Mouse (Mus musculus) neural tube, embryonic 12.5 days (tissue): ENCODE measurements around the gene Amotl2. TPM values are rescaled to one million over a fixed set of nuclear protein-coding genes. Genes with fewer than 3 reads are reported as not detected.

Experiments used
- ATAC-seq: fragments of 200-750 bp; cut with Nextera tagmentation; 2 replicates; pipeline ENCODE4 v1.8.0; 2017; ENCODE audit warnings: low read depth, mild to moderate bottlenecking, moderate TSS enrichment, moderate library complexity; ENCODE audit not compliant: low FRiP score
- H3K27ac ChIP-seq: fragments of 300-500 bp; sonication (generic); 2 replicates; pipeline ENCODE4 v1.5.1; 2016
- H3K27me3 ChIP-seq: fragments of 300-500 bp; sonication (generic); replicated peaks from 2 replicates; pipeline ENCODE4 v1.6.1; 2016; ENCODE audit warnings: mild to moderate bottlenecking
- H3K36me3 ChIP-seq: fragments of 300-500 bp; sonication (generic); 2 replicates; pipeline ENCODE4 v1.6.1; 2016; ENCODE audit warnings: mild to moderate bottlenecking
- H3K4me1 ChIP-seq: fragments of 300-500 bp; sonication (generic); 2 replicates; pipeline ENCODE4 v1.6.1; 2016
- H3K4me2 ChIP-seq: fragments of 300-500 bp; sonication (generic); replicated peaks from 2 replicates; pipeline ENCODE4 v1.6.1; 2016; ENCODE audit warnings: mild to moderate bottlenecking
- H3K4me3 ChIP-seq: fragments of 300-500 bp; sonication (generic); 2 replicates; pipeline ENCODE4 v1.5.1; 2016
- H3K9ac ChIP-seq: fragments of 300-500 bp; sonication (generic); 2 replicates; pipeline ENCODE4 v1.6.1; 2016; ENCODE audit warnings: mild to moderate bottlenecking
- H3K9me3 ChIP-seq: fragments of 300-500 bp; sonication (generic); 2 replicates; pipeline ENCODE4 v1.6.1; 2016; ENCODE audit warnings: mild to moderate bottlenecking
- WGBS: fragments of 180-500 bp; shearing (Covaris S2); methylation state at CpG from one replicate; pipeline ENCODE4 v1.1.7; 2016; 5-methylcytosine and 5-hydroxymethylcytosine counted together
- polyA plus RNA-seq: library from polyadenylated mRNA; unstranded; fragments of >200 nt; fragmentation: Nextera tagmentation; extraction: Ambion mirVana; gene quantifications from 2 replicates; pipeline ENCODE4 v1.2.1, GENCODE M21; 2016

The Amotl2 gene
- polyA plus RNA-seq, 1 experiment from 2014 or later, result 129 TPM

DNA sequence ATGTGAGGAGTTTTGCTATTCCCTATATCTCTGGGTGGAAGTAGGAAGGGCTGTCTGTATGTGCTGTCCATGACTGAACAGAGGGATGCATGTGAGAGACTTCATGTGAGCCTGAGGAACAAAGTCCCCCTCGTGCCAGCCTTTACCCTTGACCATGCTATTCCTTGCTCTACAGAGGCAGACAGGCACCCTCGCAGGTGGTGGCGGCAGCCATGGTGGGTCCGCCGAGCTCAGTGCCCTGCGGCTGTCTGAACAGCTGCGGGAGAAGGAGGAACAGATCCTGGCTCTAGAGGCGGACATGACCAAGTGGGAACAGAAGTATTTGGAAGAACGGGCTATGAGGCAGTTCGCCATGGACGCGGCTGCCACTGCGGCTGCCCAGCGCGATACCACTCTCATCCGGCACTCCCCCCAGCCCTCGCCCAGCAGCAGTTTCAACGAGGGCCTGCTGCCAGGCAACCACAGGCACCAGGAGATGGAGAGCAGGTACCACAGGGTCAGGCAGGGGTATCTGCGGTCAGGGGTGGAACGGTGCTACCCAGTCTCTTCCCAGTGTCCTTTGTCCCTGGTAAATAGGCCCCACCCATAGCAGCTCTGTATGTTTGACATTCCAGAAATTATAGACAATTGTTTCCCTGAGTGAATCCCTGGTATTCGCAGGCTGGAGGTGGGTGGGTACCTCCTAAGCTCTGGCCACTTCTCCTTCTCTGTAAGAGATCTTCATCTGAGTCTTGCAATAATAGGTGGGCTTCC is 12.8 kb downstream of the Amotl2 start:
- peaks cover 42% of the 10 kb centered on the region for H3K4me1 ChIP-seq
- no peak overlapping the region for H3K27ac ChIP-seq
- no peak overlapping the region for H3K4me3 ChIP-seq
- 91% methylated on average over 21 of the region's 21 CpGs for WGBS
- H3K9me3 ChIP-seq, result no peaks in the 10 kb centered on the region
- no peak for ATAC-seq
- no peaks in the 10 kb centered on the region for H3K27me3 ChIP-seq
- no peak overlapping the region for H3K9ac ChIP-seq
- H3K4me2 ChIP-seq, result no peak overlapping the region
- H3K36me3 ChIP-seq, result peaks cover 98% of the 10 kb centered on the region

DNA sequence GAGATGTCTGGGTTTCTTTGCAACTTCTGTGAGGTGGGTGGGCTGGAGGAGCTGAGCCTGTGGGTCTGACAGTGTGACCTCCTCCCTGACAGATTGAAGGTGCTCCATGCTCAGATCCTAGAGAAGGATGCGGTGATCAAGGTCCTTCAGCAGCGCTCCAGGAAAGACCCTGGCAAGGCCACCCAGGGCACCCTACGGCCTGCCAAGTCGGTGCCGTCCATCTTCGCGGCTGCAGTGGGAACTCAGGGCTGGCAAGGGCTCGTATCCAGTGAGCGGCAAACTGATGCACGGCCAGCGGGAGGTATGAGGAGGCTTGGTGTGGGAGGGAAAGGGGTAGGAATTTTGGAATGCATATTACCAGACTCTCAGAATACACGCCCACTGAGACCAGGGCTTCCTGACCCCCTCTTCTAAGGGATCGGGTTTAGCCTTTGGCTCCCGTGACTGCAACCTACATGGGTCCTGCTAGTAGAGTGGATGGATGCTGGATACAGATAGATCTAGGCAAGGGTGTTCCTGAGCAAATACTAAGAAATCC is 13.5 kb downstream of the Amotl2 start:
- no peaks in the 10 kb centered on the region for H3K9me3 ChIP-seq
- no peak for ATAC-seq
- no peak overlapping the region for H3K4me3 ChIP-seq
- H3K27ac ChIP-seq, result no peak overlapping the region
- H3K4me1 ChIP-seq, result peaks cover 36% of the 10 kb centered on the region
- WGBS, result 94% methylated on average over 14 of the region's 14 CpGs
- peaks cover 93% of the 10 kb centered on the region for H3K36me3 ChIP-seq
- no peak overlapping the region for H3K9ac ChIP-seq
- no peaks in the 10 kb centered on the region for H3K27me3 ChIP-seq
- H3K4me2 ChIP-seq, result no peak overlapping the region

DNA sequence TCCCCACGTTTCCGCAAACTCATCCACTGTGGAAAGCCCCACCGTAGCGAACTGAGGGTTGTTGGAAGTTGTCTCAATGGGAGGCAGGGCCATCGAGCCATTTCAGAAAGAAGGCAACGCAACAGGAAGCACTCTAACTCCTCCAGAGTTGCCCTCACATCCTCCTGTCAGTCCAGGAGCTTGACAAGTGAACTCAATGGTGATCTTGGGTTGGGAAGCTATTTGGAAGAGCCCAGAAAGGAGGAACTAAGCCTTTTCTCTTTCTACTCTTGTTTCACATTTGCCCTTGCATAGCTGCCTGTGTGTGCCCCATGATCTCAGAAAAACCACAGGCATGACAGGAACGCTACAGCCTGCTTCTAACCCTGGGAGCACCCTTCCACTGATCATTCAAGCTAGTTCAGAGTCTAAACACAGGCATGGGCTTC is 14.6 kb downstream of the Amotl2 start:
- Histone ChIP-seq H3K27ac (no peak overlapping the region), H3K9me3 (no peaks in the 10 kb centered on the region), H3K9ac (no peak overlapping the region), H3K4me1 (peaks cover 24% of the 10 kb centered on the region), H3K4me3 (no peak overlapping the region), H3K27me3 (no peaks in the 10 kb centered on the region), H3K36me3 (peaks cover 82% of the 10 kb centered on the region), H3K4me2 (no peak overlapping the region)
- 87% methylated on average over 7 of the region's 7 CpGs for WGBS
- no peak for ATAC-seq

DNA sequence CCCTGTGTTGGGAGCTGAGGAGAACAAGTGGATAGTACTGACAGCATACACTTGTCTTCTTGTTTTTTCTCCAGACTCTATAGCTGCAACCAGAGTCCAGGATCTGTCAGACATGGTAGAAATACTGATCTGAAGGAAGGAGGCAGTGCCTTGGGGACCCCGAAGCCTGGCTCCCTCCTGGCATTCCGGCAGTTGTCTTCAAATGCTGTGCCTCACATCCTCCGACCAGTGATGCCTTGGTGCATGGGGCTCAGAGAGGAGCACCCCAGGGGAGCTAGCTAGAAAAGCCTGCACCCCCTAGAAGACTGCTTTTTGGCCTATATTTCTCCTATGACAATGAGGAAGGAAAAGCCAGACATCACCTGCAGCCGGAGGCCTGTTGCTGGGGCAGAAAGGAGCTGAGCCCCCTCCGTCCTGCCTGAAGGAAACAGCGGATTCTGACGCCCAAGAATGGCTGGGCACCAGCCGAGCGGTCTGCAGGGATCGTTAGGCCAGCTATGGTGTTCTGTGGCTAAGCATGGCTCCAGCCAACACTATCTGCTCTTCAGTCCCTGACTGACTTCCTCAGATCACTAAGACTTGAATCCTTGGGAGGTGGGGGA is 15.2 kb downstream of the Amotl2 start:
- Histone ChIP-seq H3K27ac (no peak overlapping the region), H3K4me1 (peaks cover 18% of the 10 kb centered on the region)

DNA sequence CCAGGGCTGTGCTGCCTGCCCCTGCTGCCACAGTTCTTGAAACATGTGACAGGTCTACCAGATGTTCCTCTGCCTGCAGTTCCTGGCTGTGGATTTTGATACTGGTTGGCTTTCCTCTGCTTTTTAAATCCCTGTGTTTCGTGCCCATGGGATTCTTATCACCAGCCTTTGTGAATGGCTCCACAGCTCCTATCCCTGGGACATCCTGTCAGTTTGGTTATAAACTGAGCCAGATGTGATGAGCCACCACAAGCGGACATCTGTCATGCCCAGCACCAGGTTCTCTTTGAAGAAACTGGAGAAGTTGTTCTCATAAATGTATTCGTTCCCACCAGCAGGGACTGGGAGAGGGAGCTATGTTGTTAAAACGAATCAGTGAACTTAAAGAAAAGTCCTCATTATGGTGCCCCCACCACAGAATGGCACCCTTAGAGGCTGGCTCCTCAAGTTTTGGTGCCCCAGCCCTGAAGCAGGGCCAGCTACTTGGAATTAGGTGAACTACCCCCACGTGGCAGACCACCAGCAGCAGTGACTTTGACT is 15.9 kb downstream of the Amotl2 start:
- WGBS, result 79% methylated on average over 5 of the region's 5 CpGs
- Histone ChIP-seq H3K4me2 (no peak overlapping the region), H3K9me3 (no peaks in the 10 kb centered on the region), H3K27ac (no peak overlapping the region), H3K36me3 (peaks cover 69% of the 10 kb centered on the region), H3K27me3 (no peaks in the 10 kb centered on the region), H3K4me1 (peaks cover 11% of the 10 kb centered on the region; the same call in 1 of the 2 replicates), H3K9ac (no peak overlapping the region), H3K4me3 (no peak overlapping the region)
- ATAC-seq, result no peak

More for the DNA sequence above, 15.2 kb downstream of the Amotl2 start:
- no peaks in the 10 kb centered on the region for H3K9me3 ChIP-seq
- no peaks in the 10 kb centered on the region for H3K27me3 ChIP-seq
- H3K4me3 ChIP-seq, result no peak overlapping the region
- H3K4me2 ChIP-seq, result no peak overlapping the region
- no peak overlapping the region for H3K9ac ChIP-seq
- no peak for ATAC-seq
- H3K36me3 ChIP-seq, result peaks cover 76% of the 10 kb centered on the region
- 87% methylated on average over 10 of the region's 10 CpGs for WGBS

DNA sequence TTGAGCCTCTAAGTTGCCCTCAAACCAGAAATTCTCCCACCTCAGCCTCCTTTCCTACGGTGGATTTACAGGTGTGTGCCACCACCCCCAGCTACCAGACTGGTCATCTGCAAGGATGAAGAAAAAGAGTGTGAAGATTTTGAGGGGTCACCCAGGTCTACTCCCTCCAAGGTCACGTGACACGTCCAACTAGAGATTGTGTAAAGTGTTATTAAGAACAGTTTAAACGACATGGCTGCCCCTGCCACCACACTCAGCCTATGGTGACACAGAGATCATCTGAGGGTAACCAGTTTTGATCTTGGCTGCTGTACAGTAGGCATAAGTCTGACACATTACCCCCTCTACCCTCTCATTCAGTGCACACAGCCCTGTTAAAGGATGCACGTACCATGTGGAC is 17.0 kb downstream of the Amotl2 start:
- no peak overlapping the region for H3K9ac ChIP-seq
- H3K36me3 ChIP-seq, result peaks cover 59% of the 10 kb centered on the region
- no peak overlapping the region for H3K4me2 ChIP-seq
- no peaks in the 10 kb centered on the region for H3K27me3 ChIP-seq
- no peak overlapping the region for H3K4me3 ChIP-seq
- 96% methylated on average over 5 of the region's 5 CpGs for WGBS
- no peak overlapping the region for H3K27ac ChIP-seq
- H3K4me1 ChIP-seq, result 0 out of 2 replicates have a peak, but pooled peaks cover 10% of the 10 kb centered on the region
- H3K9me3 ChIP-seq, result no peaks in the 10 kb centered on the region
- ATAC-seq, result no peak

DNA sequence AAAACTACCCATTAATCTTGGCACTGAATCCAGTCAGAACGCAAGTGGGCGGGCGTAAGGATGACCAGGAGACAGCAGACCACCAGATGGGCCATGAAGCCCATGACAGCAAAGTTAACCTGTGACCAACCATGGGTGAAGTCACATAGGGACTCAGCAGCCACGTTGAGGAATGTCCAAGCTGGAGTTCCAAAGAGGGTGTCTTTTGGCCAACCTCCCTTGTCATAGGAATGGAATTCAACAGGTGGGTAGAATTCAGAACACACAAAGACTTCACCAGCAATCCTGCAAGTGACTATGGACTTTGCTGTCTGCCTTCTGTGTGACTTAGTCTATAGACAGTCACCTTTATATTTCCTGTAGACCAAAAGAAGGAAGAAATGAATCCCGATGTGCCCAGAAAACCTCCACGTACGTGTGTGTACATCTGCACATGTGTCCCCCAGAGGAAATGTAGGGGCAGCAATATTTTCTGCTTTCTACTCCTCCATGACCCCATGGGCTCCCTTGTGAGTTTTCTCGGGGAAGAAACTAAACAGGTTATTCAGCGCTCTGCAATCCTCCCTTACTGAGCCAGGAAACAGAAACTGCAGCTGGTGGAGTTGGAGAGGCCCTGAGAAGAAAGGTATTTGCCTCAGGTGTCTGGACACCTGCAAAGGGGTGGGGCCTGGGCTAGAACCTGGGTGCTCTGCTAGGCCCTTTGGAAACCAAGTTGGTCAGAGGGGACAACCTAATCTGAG is 17.7 kb downstream of the Amotl2 start:
- Histone ChIP-seq H3K9ac (no peak overlapping the region), H3K4me1 (0 out of 2 replicates have a peak, but pooled peaks cover 10% of the 10 kb centered on the region), H3K9me3 (no peaks in the 10 kb centered on the region), H3K27ac (no peak overlapping the region), H3K4me2 (no peak overlapping the region), H3K27me3 (no peaks in the 10 kb centered on the region), H3K36me3 (peaks cover 51% of the 10 kb centered on the region), H3K4me3 (no peak overlapping the region)
- 76% methylated on average over 9 of the region's 9 CpGs for WGBS
- no peak for ATAC-seq

DNA sequence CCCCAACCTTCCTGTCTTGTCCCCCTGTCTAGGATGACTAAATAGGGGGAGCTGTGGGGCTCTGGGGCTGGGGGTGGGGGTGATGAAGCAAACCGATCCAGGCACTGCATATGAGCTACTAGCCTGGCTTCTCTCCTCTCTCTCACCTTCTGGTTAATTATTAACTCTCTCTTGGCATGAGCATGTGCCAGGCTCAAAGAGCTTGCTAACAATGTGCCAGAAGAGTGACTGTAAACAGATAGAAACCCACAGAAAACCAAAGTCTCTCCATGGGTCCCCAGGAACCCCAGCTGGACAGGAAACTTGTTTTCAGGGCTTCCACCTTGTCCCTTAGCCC is 18.2 kb downstream of the Amotl2 start:
- Histone ChIP-seq H3K36me3 (peaks cover 46% of the 10 kb centered on the region), H3K9ac (no peak overlapping the region), H3K27ac (no peak overlapping the region), H3K4me3 (no peak overlapping the region), H3K27me3 (no peaks in the 10 kb centered on the region), H3K9me3 (no peaks in the 10 kb centered on the region), H3K4me2 (no peak overlapping the region), H3K4me1 (0 out of 2 replicates have a peak, but pooled peaks cover 8% of the 10 kb centered on the region)
- WGBS, result 83% methylated on average over 1 of the region's 1 CpGs
- no peak for ATAC-seq

DNA sequence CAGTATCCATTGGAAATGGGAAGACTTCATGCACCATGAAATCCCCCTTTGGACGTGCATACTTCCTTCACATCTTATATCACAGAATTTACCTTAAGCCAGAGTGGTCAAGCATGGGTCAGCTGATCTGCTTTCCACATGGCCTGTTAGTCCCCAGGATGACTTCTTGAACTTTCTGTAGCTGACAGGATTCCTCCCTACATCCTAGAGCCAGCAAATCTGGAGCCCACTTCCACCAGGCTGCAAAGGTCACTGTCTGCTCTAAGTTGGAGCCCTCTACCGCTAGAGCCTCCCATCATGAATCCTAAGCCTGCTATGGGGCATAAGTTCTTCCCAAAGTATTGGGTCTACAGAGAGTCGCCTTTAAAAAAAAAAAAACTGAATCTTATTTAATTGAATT is 18.8 kb downstream of the Amotl2 start:
- Histone ChIP-seq H3K27me3 (no peaks in the 10 kb centered on the region), H3K9me3 (no peaks in the 10 kb centered on the region), H3K4me3 (no peak overlapping the region), H3K4me1 (0 out of 2 replicates have a peak, but pooled peaks cover 8% of the 10 kb centered on the region), H3K27ac (no peak overlapping the region), H3K9ac (no peak overlapping the region), H3K4me2 (no peak overlapping the region), H3K36me3 (peaks cover 41% of the 10 kb centered on the region)
- WGBS, result 88% methylated on average over 3 of the region's 3 CpGs
- no peak for ATAC-seq

DNA sequence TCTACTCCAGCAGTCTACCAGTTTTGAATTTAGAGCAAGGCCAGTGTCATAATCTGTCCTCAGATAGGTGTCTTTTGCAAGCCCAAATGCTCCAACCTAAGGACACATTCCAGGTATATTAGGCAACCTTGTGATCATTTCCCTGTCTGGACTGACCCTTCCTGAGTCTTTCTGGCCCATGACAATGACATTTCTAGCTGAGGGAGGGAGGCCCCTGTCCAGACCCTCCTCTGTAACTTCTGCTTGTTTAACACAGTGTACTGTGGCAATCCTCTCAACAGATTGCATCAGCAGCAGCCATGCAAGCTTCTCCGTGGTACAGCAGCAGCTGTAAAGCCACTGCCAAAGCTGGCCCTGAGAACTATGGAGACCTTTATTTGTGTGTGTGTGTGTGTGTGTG is 19.5 kb downstream of the Amotl2 start:
- no peaks in the 10 kb centered on the region for H3K27me3 ChIP-seq
- WGBS, result 69% methylated on average over 1 of the region's 1 CpGs
- no peak overlapping the region for H3K27ac ChIP-seq
- H3K36me3 ChIP-seq, result peaks cover 33% of the 10 kb centered on the region
- ATAC-seq, result no peak
- H3K4me3 ChIP-seq, result no peak overlapping the region
- H3K9ac ChIP-seq, result no peak overlapping the region
- no peak overlapping the region for H3K4me2 ChIP-seq
- no peaks in the 10 kb centered on the region for H3K9me3 ChIP-seq
- 0 out of 2 replicates have a peak, but pooled peaks cover 8% of the 10 kb centered on the region for H3K4me1 ChIP-seq

DNA sequence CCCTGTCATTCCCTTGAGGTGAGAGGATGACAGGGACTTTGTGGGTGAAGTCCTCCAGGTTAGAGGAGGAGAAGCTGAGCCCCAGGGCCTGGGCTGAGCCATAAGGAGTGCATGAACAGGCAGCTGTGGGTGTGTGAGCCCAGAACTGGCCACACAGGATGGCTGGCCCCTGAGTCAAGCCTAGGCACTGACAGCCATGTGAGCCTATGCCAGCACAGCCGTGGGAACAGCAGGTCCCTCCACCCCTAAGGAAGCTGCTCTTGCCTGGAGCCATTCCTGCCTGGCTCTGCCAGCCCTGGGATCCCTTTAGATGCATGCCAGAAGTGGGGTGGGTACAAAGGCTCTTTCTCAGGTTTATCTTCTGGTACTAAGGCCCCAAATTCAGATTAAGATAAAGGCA is 20.9 kb downstream of the Amotl2 start:
- Histone ChIP-seq H3K9ac (no peak overlapping the region), H3K36me3 (peaks cover 19% of the 10 kb centered on the region), H3K27ac (no peak overlapping the region), H3K4me1 (no peaks in the 10 kb centered on the region), H3K9me3 (no peaks in the 10 kb centered on the region), H3K4me3 (no peak overlapping the region), H3K27me3 (no peaks in the 10 kb centered on the region), H3K4me2 (no peak overlapping the region)
- 63% methylated on average over 1 of the region's 1 CpGs for WGBS
- ATAC-seq, result no peak

DNA sequence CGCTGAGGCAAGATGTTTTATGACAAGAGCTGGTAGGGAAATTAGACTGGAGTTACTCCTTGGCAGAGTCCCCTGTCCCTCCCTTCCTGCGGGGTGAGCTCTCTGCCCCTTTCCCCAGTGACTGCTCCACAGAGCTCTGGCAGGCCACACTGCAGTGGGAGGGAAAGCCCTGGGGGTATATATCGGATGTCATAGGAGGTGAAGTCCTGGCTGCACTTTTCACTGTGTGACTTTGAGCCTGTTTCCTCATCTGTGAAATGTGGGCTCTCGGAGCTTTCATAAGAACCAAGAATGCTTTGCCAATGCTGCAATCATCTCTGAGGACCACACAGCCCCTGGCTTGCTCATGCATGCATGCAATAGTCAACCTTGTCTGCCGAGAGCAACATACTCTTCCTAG is 30.3 kb downstream of the Amotl2 start:
- H3K36me3 ChIP-seq, result no peaks in the 10 kb centered on the region
- no peaks in the 10 kb centered on the region for H3K4me1 ChIP-seq
- ATAC-seq, result no peak
- H3K4me3 ChIP-seq, result no peak overlapping the region
- 81% methylated on average over 5 of the region's 5 CpGs for WGBS
- no peaks in the 10 kb centered on the region for H3K27me3 ChIP-seq
- no peak overlapping the region for H3K9ac ChIP-seq
- H3K9me3 ChIP-seq, result no peaks in the 10 kb centered on the region
- no peak overlapping the region for H3K4me2 ChIP-seq
- H3K27ac ChIP-seq, result no peak overlapping the region
